ENCODE assay signal across 26 mouse cellular contexts in the genomic region with DNA sequence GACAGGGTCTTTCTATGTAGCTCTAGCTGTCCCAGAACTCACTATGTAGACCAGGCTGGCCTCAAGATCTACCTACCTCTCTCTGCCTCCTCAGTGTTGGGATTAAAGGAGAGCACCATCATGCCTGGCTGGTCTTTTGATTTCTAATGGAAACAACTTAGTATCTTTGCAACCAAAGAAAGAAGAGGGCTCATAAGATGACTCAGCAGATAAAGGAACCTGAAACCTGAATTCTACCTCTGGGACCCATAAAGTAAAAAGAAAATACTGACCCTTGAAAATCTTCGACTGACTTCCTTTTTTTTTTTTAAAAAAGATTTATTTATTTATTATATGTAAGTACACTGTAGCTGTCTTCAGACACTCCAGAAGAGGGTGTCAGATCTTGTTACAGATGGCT. TPM values are rescaled to one million over a fixed set of nuclear protein-coding genes. Genes with fewer than 3 reads are reported as not detected.
DNase-seq lines count a peak whose midpoint lies in the region; ATAC-seq and TF ChIP-seq lines count a peak whose summit lies in the region.
"Had no signal": no experiment of that assay in that cellular context is flagged by ENCODE, and none has a peak within 500 bp of the region (broad histone marks: within the 10 kb centered on the region; RNA-seq: fewer than 3 reads in every experiment).

No protein-coding gene starts in this region.

- WGBS in liver, embryonic 12.5 days (ENCODE audit: insufficient replicate concordance), result 47% methylated on average over 1 of the region's 1 CpGs
- WGBS in liver, embryonic 14.5 days (ENCODE audit: insufficient replicate concordance), result 45% methylated on average over 1 of the region's 1 CpGs
- 71% methylated on average over 1 of the region's 1 CpGs for WGBS in stomach, embryonic 15.5 days
- 94% methylated on average over 1 of the region's 1 CpGs for WGBS in midbrain, postnatal 0 days

- H3K79me2 ChIP-seq in CH12.LX (replicated peaks; ENCODE audit: control insufficient read depth, extremely low read depth, insufficient read depth, poor library complexity, severe bottlenecking), result peaks cover 20% of the 10 kb centered on the region

- no peak for ATAC-seq in liver, embryonic 12.5 days
- no peak for ATAC-seq in liver, embryonic 14.5 days (ENCODE audit: insufficient read depth)
- no peak for ATAC-seq in stomach, embryonic 15.5 days (ENCODE audit: insufficient read depth, low FRiP score, low read depth)
- no peak for ATAC-seq in inflammation-experienced regulatory T-cells, adult 6 months
- ATAC-seq in midbrain, postnatal 0 days (ENCODE audit: low FRiP score), result no peak
- ATAC-seq: CD4-positive, CD25-positive, alpha-beta regulatory T cell, adult 4 months; forebrain, embryonic 16.5 days had no signal

- H3K4me2 ChIP-seq in liver, embryonic 12.5 days, result 0 out of 2 replicates have a peak overlapping the region, but pooled peaks have one; percentile 3
- no peak overlapping the region; the same call in 1 of the 2 replicates for H3K4me2 ChIP-seq in CH12.LX (ENCODE audit: insufficient read depth, low read depth, poor library complexity, severe bottlenecking)
- no peak overlapping the region for H3K4me2 ChIP-seq in liver, embryonic 14.5 days (ENCODE audit: low read depth)
- no peak overlapping the region for H3K4me2 ChIP-seq in stomach, embryonic 15.5 days
- no peak overlapping the region for H3K4me2 ChIP-seq in midbrain, postnatal 0 days (ENCODE audit: low read depth, low read length, poor library complexity, severe bottlenecking)
- H3K4me2 ChIP-seq: embryonic facial prominence, embryonic 13.5 days; forebrain, embryonic 12.5 days; heart, embryonic 12.5 days had no signal

- peaks cover 95% of the 10 kb centered on the region for H3K4me1 ChIP-seq in liver, embryonic 12.5 days
- peaks cover 16 to 57% of the 10 kb centered on the region in 2 experiments for H3K4me1 ChIP-seq in CH12.LX (ENCODE audit: control insufficient read depth in 1 of 2, insufficient read depth in 2 of 2)
- peaks cover 51 to 59% of the 10 kb centered on the region in 2 experiments for H3K4me1 ChIP-seq in liver, embryonic 14.5 days (replicated peaks; ENCODE audit: control insufficient read depth in 2 of 2, insufficient read depth in 2 of 2, low read length in 1 of 2)
- 0 out of 2 replicates have a peak, but pooled peaks cover 2% of the 10 kb centered on the region for H3K4me1 ChIP-seq in stomach, embryonic 15.5 days
- no peaks in the 10 kb centered on the region for H3K4me1 ChIP-seq in midbrain, postnatal 0 days (ENCODE audit: insufficient read depth, low read length)
- H3K4me1 ChIP-seq: embryonic facial prominence, embryonic 13.5 days; forebrain, embryonic 12.5 days; hindbrain, embryonic 10.5 days had no signal

- 0 out of 2 replicates have a peak overlapping the region, but pooled peaks have one; percentile 18 for H3K9ac ChIP-seq in liver, embryonic 12.5 days
- H3K9ac ChIP-seq in CH12.LX (ENCODE audit: insufficient read depth, low read depth), result no peak overlapping the region
- no peak overlapping the region for H3K9ac ChIP-seq in liver, embryonic 14.5 days (replicated peaks)
- H3K9ac ChIP-seq in stomach, embryonic 15.5 days, result no peak overlapping the region
- H3K9ac ChIP-seq in midbrain, postnatal 0 days (replicated peaks; ENCODE audit: low read length, poor library complexity, severe bottlenecking), result no peak overlapping the region
- H3K9ac ChIP-seq: embryonic facial prominence, embryonic 13.5 days; forebrain, embryonic 12.5 days; heart, embryonic 12.5 days had no signal

- TF ChIP-seq EP300 in CH12.LX (IDR thresholded peaks at IDR 0.05; ENCODE audit: low read length), result no peak
- TF ChIP-seq EP300 in liver, embryonic 14.5 days (IDR thresholded peaks at IDR 0.05; ENCODE audit: low read depth), result no peak

- in situ Hi-C loops in CH12.LX (cut with MboI; ENCODE audit: low pct_ligation_motif_present, low pct_unique_long_range_greater_than_20kb, low sequenced_read_pairs), result no loop called here

- dilution Hi-C loops in CH12.LX (cut with MboI; ENCODE audit: extremely low pct_ligation_motif_present, extremely low pct_unique_long_range_greater_than_20kb, low sequenced_read_pairs), result no loop called here

- peak overlapping the region; percentile 76 for H3K27ac ChIP-seq in liver, embryonic 12.5 days
- no peak overlapping the region; the same call in 1 of the 2 replicates for H3K27ac ChIP-seq in CH12.LX (ENCODE audit: insufficient read depth, low read depth)
- H3K27ac ChIP-seq in liver, embryonic 14.5 days, result peak overlapping the region; percentile 46
- peak overlapping the region; percentile 65; the same call in 1 of the 2 replicates for H3K27ac ChIP-seq in stomach, embryonic 15.5 days
- H3K27ac ChIP-seq in midbrain, postnatal 0 days (ENCODE audit: low read depth, low read length), result no peak overlapping the region
- H3K27ac ChIP-seq: embryonic facial prominence, embryonic 13.5 days; forebrain, embryonic 12.5 days; hindbrain, embryonic 10.5 days had no signal

- intact Hi-C loops in gastrocnemius, postnatal 36 days (cut with DNase I), result no loop called here

- H3K4me3 ChIP-seq in liver, embryonic 12.5 days, result no peak overlapping the region
- H3K4me3 ChIP-seq in CH12.LX (replicated peaks in 1 of 3; ENCODE audit: low read depth in 2 of 3, low read length in 2 of 3, poor library complexity in 1 of 3), result no peak overlapping the region
- no peak overlapping the region for H3K4me3 ChIP-seq in liver, embryonic 14.5 days (ENCODE audit: insufficient read depth in 1 of 2, low read depth in 2 of 2, low read length in 2 of 2)
- no peak overlapping the region for H3K4me3 ChIP-seq in stomach, embryonic 15.5 days (replicated peaks)
- H3K4me3 ChIP-seq in midbrain, postnatal 0 days (ENCODE audit: low read depth, low read length), result no peak overlapping the region
- H3K4me3 ChIP-seq: embryonic facial prominence, embryonic 13.5 days; forebrain, embryonic 12.5 days; heart, embryonic 12.5 days; hindbrain, embryonic 10.5 days had no signal

- no peaks in the 10 kb centered on the region for H3K27me3 ChIP-seq in liver, embryonic 12.5 days (replicated peaks)
- H3K27me3 ChIP-seq in CH12.LX (replicated peaks), result no peaks in the 10 kb centered on the region
- no peaks in the 10 kb centered on the region for H3K27me3 ChIP-seq in liver, embryonic 14.5 days (ENCODE audit: control insufficient read depth, insufficient read depth, low read length)
- no peaks in the 10 kb centered on the region for H3K27me3 ChIP-seq in stomach, embryonic 15.5 days (replicated peaks)
- H3K27me3 ChIP-seq in midbrain, postnatal 0 days (ENCODE audit: insufficient read depth, low read length), result no peaks in the 10 kb centered on the region
- H3K27me3 ChIP-seq: embryonic facial prominence, embryonic 13.5 days; forebrain, embryonic 12.5 days; heart, embryonic 12.5 days had no signal

- TF ChIP-seq CTCF in CH12.LX (conservative IDR thresholded peaks at IDR 0.05 in 1 of 2, IDR thresholded peaks at IDR 0.05 in 1 of 2; ENCODE audit: low read depth in 2 of 2, low read length in 2 of 2), result no peak
- no peak for TF ChIP-seq CTCF in liver, embryonic 14.5 days (IDR thresholded peaks at IDR 0.05; ENCODE audit: low read depth)
- no peak for TF ChIP-seq CTCF in midbrain, postnatal 0 days (IDR thresholded peaks at IDR 0.05)

- no peaks in the 10 kb centered on the region for H3K9me3 ChIP-seq in liver, embryonic 12.5 days (replicated peaks)
- H3K9me3 ChIP-seq in CH12.LX (replicated peaks; ENCODE audit: low read length), result no peaks in the 10 kb centered on the region
- no peaks in the 10 kb centered on the region for H3K9me3 ChIP-seq in liver, embryonic 14.5 days (ENCODE audit: control insufficient read depth, low read length)
- H3K9me3 ChIP-seq in stomach, embryonic 15.5 days, result no peaks in the 10 kb centered on the region
- no peaks in the 10 kb centered on the region for H3K9me3 ChIP-seq in midbrain, postnatal 0 days (ENCODE audit: low read length)
- H3K9me3 ChIP-seq: embryonic facial prominence, embryonic 13.5 days; forebrain, embryonic 12.5 days; heart, embryonic 12.5 days; hindbrain, embryonic 10.5 days had no signal

- TF ChIP-seq POLR2A in CH12.LX (IDR thresholded peaks at IDR 0.05; ENCODE audit: low read depth, low read length), result no peak

- DNase-seq in liver (no peak), CH12.LX (ENCODE audit: extremely low read depth) (peak; percentile 30)
- DNase-seq in liver, embryonic 14.5 days (ENCODE audit: low read depth in 3 of 3, low spot score in 3 of 3), result no peak
- DNase-seq in gastrocnemius, postnatal 36 days, result no peak
- no peak for DNase-seq in midbrain, postnatal 0 days (ENCODE audit: low spot score)
- DNase-seq: adrenal gland, postnatal 14 days; B cell, adult 2 months; cerebellum, adult 11-12 months; cerebellum, adult 9-10 months; cerebellum, postnatal 25 days; gastrocnemius, postnatal 14 days had no signal

- TF ChIP-seq RAD21 in CH12.LX (IDR thresholded peaks at IDR 0.05; ENCODE audit: low read depth, low read length), result no peak

- H3K36me3 ChIP-seq in liver, embryonic 12.5 days, result peaks cover 84% of the 10 kb centered on the region
- H3K36me3 ChIP-seq in CH12.LX (replicated peaks in 1 of 2; ENCODE audit: control insufficient read depth in 1 of 2, insufficient read depth in 1 of 2, low read length in 1 of 2), result peaks cover 0 to 42% of the 10 kb centered on the region in 2 experiments
- H3K36me3 ChIP-seq in liver, embryonic 14.5 days (replicated peaks; ENCODE audit: control insufficient read depth, insufficient read depth, low read depth), result peaks cover 70% of the 10 kb centered on the region
- H3K36me3 ChIP-seq in stomach, embryonic 15.5 days, result 0 out of 2 replicates have a peak, but pooled peaks cover 3% of the 10 kb centered on the region
- 0 out of 2 replicates have a peak, but pooled peaks cover 3% of the 10 kb centered on the region for H3K36me3 ChIP-seq in midbrain, postnatal 0 days (ENCODE audit: insufficient read depth, low read length)

RNA-seq across cellular contexts. Expression of a gene that starts 21.2 kb away (rescaled TPM):
- 37.7 and 37.8 TPM in 2 replicates for polyA plus RNA-seq in liver, embryonic 12.5 days (2016; fragmentation: Nextera tagmentation; extraction: Ambion mirVana)
- total RNA-seq in CH12.LX (2012; rRNA removed) (8.1 and 8.7 TPM in 2 replicates), CH12.LX (2014; rRNA removed) (7.4 and 7.9 TPM in 2 replicates)
- 12.8 and 15.8 TPM in 2 replicates for polyA plus RNA-seq in CH12.LX (2012; ENCODE audit: insufficient read length, low read depth)
- polyA plus RNA-seq in liver, embryonic 14.5 days (2012; rRNA removed), result 57.2 and 60.6 TPM in 2 replicates
- 37.0 and 42.0 TPM in 2 replicates for polyA plus RNA-seq in liver, embryonic 14.5 days (2014; fragmentation: Nextera tagmentation; extraction: Ambion mirVana)
- 13.1 and 13.4 TPM in 2 replicates for polyA plus RNA-seq in stomach, embryonic 15.5 days (2015; fragmentation: Nextera tagmentation; extraction: Ambion mirVana)
- 1 to 10 TPM; 5.3 to 8.7 (median 5.9) TPM for polyA plus RNA-seq in inflammation-experienced regulatory T-cells, adult 6 months (2017; shearing (Covaris generic))
- total RNA-seq in gastrocnemius, postnatal 36 days (2021), result 10 to 100 TPM; 19.7 to 22.0 TPM
- total RNA-seq in midbrain, postnatal 0 days (2014; rRNA removed), result 13.4 and 13.5 TPM in 2 replicates
- polyA plus RNA-seq in midbrain, postnatal 0 days (2015; fragmentation: Nextera tagmentation; extraction: Ambion mirVana), result 4.8 and 6.4 TPM in 2 replicates

RNA-seq across cellular contexts. Expression of a gene that starts 21.6 kb away (rescaled TPM):
- polyA plus RNA-seq in liver, embryonic 12.5 days (2016; fragmentation: Nextera tagmentation; extraction: Ambion mirVana), result 0.12 and 0.19 TPM in 2 replicates
- 0.13 and 0.21 TPM in 2 replicates for total RNA-seq in CH12.LX (2012; rRNA removed)
- 0.13 TPM in 1 of 2 replicates, not detected in the other for total RNA-seq in CH12.LX (2014; rRNA removed)
- polyA plus RNA-seq in CH12.LX (2012; ENCODE audit: insufficient read length, low read depth), result 0.38 and 0.50 TPM in 2 replicates
- polyA plus RNA-seq in liver, embryonic 14.5 days (2012; rRNA removed), result 0.04 and 0.06 TPM in 2 replicates
- 0.06 TPM in 1 of 2 replicates, not detected in the other for polyA plus RNA-seq in liver, embryonic 14.5 days (2014; fragmentation: Nextera tagmentation; extraction: Ambion mirVana)
- not detected in 2 replicates for polyA plus RNA-seq in stomach, embryonic 15.5 days (2015; fragmentation: Nextera tagmentation; extraction: Ambion mirVana)
- polyA plus RNA-seq in inflammation-experienced regulatory T-cells, adult 6 months (2017; shearing (Covaris generic)), result not detected
- total RNA-seq in gastrocnemius, postnatal 36 days (2021), result not detected
- total RNA-seq in midbrain, postnatal 0 days (2014; rRNA removed), result 0.14 and 0.16 TPM in 2 replicates
- polyA plus RNA-seq in midbrain, postnatal 0 days (2015; fragmentation: Nextera tagmentation; extraction: Ambion mirVana), result 0.62 and 0.88 TPM in 2 replicates
- total RNA-seq: adrenal gland, adult 18-20 months; adrenal gland, postnatal 14 days; gastrocnemius, postnatal 14 days; granulocyte monocyte progenitor cell, adult 5-6 weeks; heart, adult 8-10 months; heart, postnatal 25 days; MEL had no signal
- polyA plus RNA-seq: frontal cortex, adult 2 months had no signal

RNA-seq across cellular contexts. Expression of a gene that starts 47.1 kb away (rescaled TPM):
- polyA plus RNA-seq in liver, embryonic 12.5 days (2016; fragmentation: Nextera tagmentation; extraction: Ambion mirVana), result 29.0 and 29.2 TPM in 2 replicates
- 21.3 and 21.4 TPM in 2 replicates for total RNA-seq in CH12.LX (2012; rRNA removed)
- total RNA-seq in CH12.LX (2014; rRNA removed), result 17.3 TPM in 2 replicates
- polyA plus RNA-seq in CH12.LX (2012; ENCODE audit: insufficient read length, low read depth), result 28.2 and 29.4 TPM in 2 replicates
- 24.6 and 25.4 TPM in 2 replicates for polyA plus RNA-seq in liver, embryonic 14.5 days (2012; rRNA removed)
- 15.0 and 18.2 TPM in 2 replicates for polyA plus RNA-seq in liver, embryonic 14.5 days (2014; fragmentation: Nextera tagmentation; extraction: Ambion mirVana)
- polyA plus RNA-seq in stomach, embryonic 15.5 days (2015; fragmentation: Nextera tagmentation; extraction: Ambion mirVana), result 38.0 and 41.2 TPM in 2 replicates
- polyA plus RNA-seq in inflammation-experienced regulatory T-cells, adult 6 months (2017; shearing (Covaris generic)), result 10 to 100 TPM; 13.8 to 22.1 (median 18.4) TPM
- 1 to 10 TPM; 1.1 to 1.2 TPM for total RNA-seq in gastrocnemius, postnatal 36 days (2021)
- total RNA-seq in midbrain, postnatal 0 days (2014; rRNA removed), result 44.8 and 48.6 TPM in 2 replicates
- 45.2 and 48.7 TPM in 2 replicates for polyA plus RNA-seq in midbrain, postnatal 0 days (2015; fragmentation: Nextera tagmentation; extraction: Ambion mirVana)

RNA-seq across cellular contexts. Expression of a gene that starts 47.5 kb away (rescaled TPM):
- polyA plus RNA-seq in liver, embryonic 12.5 days (2016; fragmentation: Nextera tagmentation; extraction: Ambion mirVana), result 4.5 and 5.1 TPM in 2 replicates
- total RNA-seq in CH12.LX (2012; rRNA removed), result 3.1 and 4.7 TPM in 2 replicates
- 1.7 and 1.8 TPM in 2 replicates for total RNA-seq in CH12.LX (2014; rRNA removed)
- polyA plus RNA-seq in CH12.LX (2012; ENCODE audit: insufficient read length, low read depth), result 3.1 and 3.4 TPM in 2 replicates
- polyA plus RNA-seq in liver, embryonic 14.5 days (2012; rRNA removed), result 0.84 and 0.93 TPM in 2 replicates
- 1.1 and 1.8 TPM in 2 replicates for polyA plus RNA-seq in liver, embryonic 14.5 days (2014; fragmentation: Nextera tagmentation; extraction: Ambion mirVana)
- 16.0 and 16.2 TPM in 2 replicates for polyA plus RNA-seq in stomach, embryonic 15.5 days (2015; fragmentation: Nextera tagmentation; extraction: Ambion mirVana)
- polyA plus RNA-seq in inflammation-experienced regulatory T-cells, adult 6 months (2017; shearing (Covaris generic)), result 1 to 10 TPM; 1.7 to 5.9 (median 3.9) TPM
- 1 to 10 TPM; 6.6 to 6.8 TPM for total RNA-seq in gastrocnemius, postnatal 36 days (2021)
- total RNA-seq in midbrain, postnatal 0 days (2014; rRNA removed), result 47.6 and 64.7 TPM in 2 replicates
- 60.9 and 67.9 TPM in 2 replicates for polyA plus RNA-seq in midbrain, postnatal 0 days (2015; fragmentation: Nextera tagmentation; extraction: Ambion mirVana)

RNA-seq across cellular contexts. Expression of a gene that starts 49.0 kb away (rescaled TPM):
- polyA plus RNA-seq in liver, embryonic 12.5 days (2016; fragmentation: Nextera tagmentation; extraction: Ambion mirVana), result 53.0 and 53.2 TPM in 2 replicates
- total RNA-seq in CH12.LX (2012; rRNA removed) (40.2 and 42.6 TPM in 2 replicates), CH12.LX (2014; rRNA removed) (29.7 and 31.9 TPM in 2 replicates)
- polyA plus RNA-seq in CH12.LX (2012; ENCODE audit: insufficient read length, low read depth), result 21.3 and 21.7 TPM in 2 replicates
- 26.2 TPM in 2 replicates for polyA plus RNA-seq in liver, embryonic 14.5 days (2012; rRNA removed)
- polyA plus RNA-seq in liver, embryonic 14.5 days (2014; fragmentation: Nextera tagmentation; extraction: Ambion mirVana), result 25.5 and 29.5 TPM in 2 replicates
- polyA plus RNA-seq in stomach, embryonic 15.5 days (2015; fragmentation: Nextera tagmentation; extraction: Ambion mirVana), result 61.6 and 63.3 TPM in 2 replicates
- 1 to 10 TPM; 5.5 to 6.7 (median 6.0) TPM for polyA plus RNA-seq in inflammation-experienced regulatory T-cells, adult 6 months (2017; shearing (Covaris generic))
- total RNA-seq in gastrocnemius, postnatal 36 days (2021), result 10 to 100 TPM; 19.0 TPM
- total RNA-seq in midbrain, postnatal 0 days (2014; rRNA removed), result 52.0 and 80.1 TPM in 2 replicates
- polyA plus RNA-seq in midbrain, postnatal 0 days (2015; fragmentation: Nextera tagmentation; extraction: Ambion mirVana), result 40.1 and 42.9 TPM in 2 replicates

Comparison
In these comparisons a context has a peak if more than half of its experiments do, and no peak if none do; other contexts are left out.
1. H3K27ac ChIP-seq: peak in liver, embryonic 12.5 days (single experiment), liver, embryonic 14.5 days (single experiment) and stomach, embryonic 15.5 days (single experiment); none in CH12.LX (single experiment) and midbrain, postnatal 0 days (single experiment).